Mouse (Mus musculus) heart, embryonic 11.5 days (tissue): ENCODE data around the gene Gm18596. TPM values are rescaled to one million over a fixed set of nuclear protein-coding genes. Genes with fewer than 3 reads are reported as not detected.

Experiments used
- polyA plus RNA-seq: library from polyadenylated mRNA; unstranded; fragments of >200 nt; fragmentation: Nextera tagmentation; extraction: Ambion mirVana; gene quantifications from 2 replicates; pipeline ENCODE4 v1.2.1, GENCODE M21; 2014

The Gm18596 gene
- polyA plus RNA-seq, 1 experiment from 2014 or later, result not detected

Other genes with a start within 250 kb of the Gm18596 start
- 26.2 and 28.1 TPM in 2 replicates for gene Fam207a, start 226.9 kb downstream of the Gm18596 start, polyA plus RNA-seq
- gene Itgb2, start 212.4 kb downstream of the Gm18596 start, polyA plus RNA-seq, result 2.3 and 2.4 TPM in 2 replicates
- 108 and 113 TPM in 2 replicates for gene Pttg1ip, start 160.9 kb downstream of the Gm18596 start, polyA plus RNA-seq
- gene Sumo3, start 136.5 kb downstream of the Gm18596 start, polyA plus RNA-seq, result 165 and 212 TPM in 2 replicates
- not detected in 2 replicates for gene Gm49325, start 136.4 kb downstream of the Gm18596 start, polyA plus RNA-seq
- 38.0 and 42.9 TPM in 2 replicates for gene Ube2g2, start 120.4 kb downstream of the Gm18596 start, polyA plus RNA-seq
- gene Tspear, start 56.1 kb downstream of the Gm18596 start, polyA plus RNA-seq, result not detected in 2 replicates
- not detected in 2 replicates for gene Gm19402, start 51.9 kb downstream of the Gm18596 start, polyA plus RNA-seq
- gene Gm9508, start 45.4 kb downstream of the Gm18596 start, polyA plus RNA-seq, result not detected in 2 replicates
- gene Gm10272, start 36.0 kb downstream of the Gm18596 start, polyA plus RNA-seq, result not detected in 2 replicates
- not detected in 2 replicates for gene Gm10024, start 31.2 kb downstream of the Gm18596 start, polyA plus RNA-seq
- gene Gm10142, start 26.8 kb downstream of the Gm18596 start, polyA plus RNA-seq, result not detected in 2 replicates
- gene Krtap12-1, start 22.0 kb downstream of the Gm18596 start, polyA plus RNA-seq, result not detected in 2 replicates
- not detected in 2 replicates for gene Gm10100, start 16.2 kb downstream of the Gm18596 start, polyA plus RNA-seq
- gene Gm9736, start 8.7 kb upstream of the Gm18596 start, polyA plus RNA-seq, result not detected in 2 replicates
- gene Gm3233, start 17.0 kb upstream of the Gm18596 start, polyA plus RNA-seq, result not detected in 2 replicates
- not detected in 2 replicates for gene Gm3238, start 28.7 kb upstream of the Gm18596 start, polyA plus RNA-seq
- not detected in 2 replicates for gene Gm7138, start 34.3 kb upstream of the Gm18596 start, polyA plus RNA-seq
- not detected in 2 replicates for gene Gm3250, start 39.9 kb upstream of the Gm18596 start, polyA plus RNA-seq
- not detected in 2 replicates for gene Gm7137, start 45.6 kb upstream of the Gm18596 start, polyA plus RNA-seq
- gene Gm9639, start 52.4 kb upstream of the Gm18596 start, polyA plus RNA-seq, result not detected in 2 replicates
- gene Gm19668, start 56.5 kb upstream of the Gm18596 start, polyA plus RNA-seq, result not detected in 2 replicates
- gene Gm9507, start 69.2 kb upstream of the Gm18596 start, polyA plus RNA-seq, result not detected in 2 replicates
- not detected in 2 replicates for gene Gm2696, start 72.0 kb upstream of the Gm18596 start, polyA plus RNA-seq
- not detected in 2 replicates for gene Krtap10-4, start 84.5 kb upstream of the Gm18596 start, polyA plus RNA-seq
- not detected in 2 replicates for gene Krtap10-10, start 93.3 kb upstream of the Gm18596 start, polyA plus RNA-seq
- gene Gm36176, start 104.2 kb upstream of the Gm18596 start, polyA plus RNA-seq, result not detected in 2 replicates
- gene Gm10318, start 110.2 kb upstream of the Gm18596 start, polyA plus RNA-seq, result not detected in 2 replicates
- not detected in 2 replicates for gene Gm3285, start 119.3 kb upstream of the Gm18596 start, polyA plus RNA-seq
- 1.5 and 1.8 TPM in 2 replicates for gene Lrrc3, start 159.9 kb upstream of the Gm18596 start, polyA plus RNA-seq
- 0.07 and 0.13 TPM in 2 replicates for gene Trpm2, start 227.9 kb upstream of the Gm18596 start, polyA plus RNA-seq
- gene 1810043G02Rik, start 235.9 kb upstream of the Gm18596 start, polyA plus RNA-seq, result 17.1 and 17.2 TPM in 2 replicates